Mouse (Mus musculus) NIH3T3 (cell line): ENCODE data around the gene Bfsp2.

ENCODE experiments used
- DNase-seq: peaks from one replicate; pipeline ENCODE4 v3.0.0-alpha.2; 2012; ENCODE audit warnings: low read depth

The Bfsp2 gene

GRCm38 (mm10) chr9:103485606-103486005 is 5.4 kb upstream of the Bfsp2 start:
- DNase-seq: no peak

- DNase-seq: peak; percentile 55
Observed at GRCm38 (mm10) chr9:103480603-103481220, 492 bp upstream of the Bfsp2 start.

- DNase-seq: no peak
Observed at GRCm38 (mm10) chr9:103475414-103475813, 4.8 kb downstream of the Bfsp2 start.

- no peak for DNase-seq
Observed at GRCm38 (mm10) chr9:103473915-103474688, 6.1 kb downstream of the Bfsp2 start.

GRCm38 (mm10) chr9:103471784-103472183 is 8.4 kb downstream of the Bfsp2 start:
- DNase-seq: no peak

- DNase-seq: no peak
Observed at GRCm38 (mm10) chr9:103469516-103469915, 10.7 kb downstream of the Bfsp2 start.

GRCm38 (mm10) chr9:103468911-103469310 is 11.3 kb downstream of the Bfsp2 start:
- DNase-seq: no peak

GRCm38 (mm10) chr9:103465711-103466220 is 14.5 kb downstream of the Bfsp2 start:
- no peak for DNase-seq

- no peak for DNase-seq
Observed at GRCm38 (mm10) chr9:103465293-103465692, 14.9 kb downstream of the Bfsp2 start.

GRCm38 (mm10) chr9:103463833-103464232 is 16.4 kb downstream of the Bfsp2 start:
- no peak for DNase-seq

- DNase-seq: no peak
Observed at GRCm38 (mm10) chr9:103459839-103460238, 20.4 kb downstream of the Bfsp2 start.

GRCm38 (mm10) chr9:103459307-103459706 is 20.9 kb downstream of the Bfsp2 start:
- DNase-seq: no peak

- no peak for DNase-seq
Observed at GRCm38 (mm10) chr9:103449651-103450050, 30.6 kb downstream of the Bfsp2 start.

GRCm38 (mm10) chr9:103449092-103449491 is 31.1 kb downstream of the Bfsp2 start:
- no peak for DNase-seq

- DNase-seq: no peak
Observed at GRCm38 (mm10) chr9:103444656-103445055, 35.6 kb downstream of the Bfsp2 start.

- DNase-seq: no peak
Observed at GRCm38 (mm10) chr9:103443824-103444185, 36.4 kb downstream of the Bfsp2 start.

- DNase-seq: peak; percentile 65
Observed at GRCm38 (mm10) chr9:103443121-103443823, 36.9 kb downstream of the Bfsp2 start.

- peak; percentile 76 for DNase-seq
Observed at GRCm38 (mm10) chr9:103440597-103440996, 39.6 kb downstream of the Bfsp2 start.

- DNase-seq: peak; percentile 85
Observed at GRCm38 (mm10) chr9:103437104-103437503, 43.1 kb downstream of the Bfsp2 start.

- DNase-seq: peak; percentile 74
Observed at GRCm38 (mm10) chr9:103434116-103434515, 46.1 kb downstream of the Bfsp2 start.

GRCm38 (mm10) chr9:103432122-103432778 is 48.0 kb downstream of the Bfsp2 start:
- DNase-seq: peak; percentile 68

GRCm38 (mm10) chr9:103431718-103432117 is 48.5 kb downstream of the Bfsp2 start:
- DNase-seq: no peak
